Mouse (Mus musculus): ENCODE measurements around the gene Gm20390.
A peak's percentile ranks its signal among the peaks of the same experiment; 100 is the strongest.
"Not testable (repeated sequence)": the region's sequence is repeated elsewhere in the genome, so short reads cannot be mapped to it uniquely, and the experiment has no call there.

Gene Gm20390

GRCm38 (mm10) chr11:93965391-93965790 lies 2.7 kb downstream of the Gm20390 start:
- no peak for DNase-seq (ENCODE audit: low spot score in 2 of 2)

- DNase-seq (ENCODE audit: low spot score in 2 of 2): no peak
Measured at GRCm38 (mm10) chr11:93963013-93963412, 5.1 kb downstream of the Gm20390 start.

GRCm38 (mm10) chr11:93961482-93961881 lies 6.6 kb downstream of the Gm20390 start:
- no peak for DNase-seq (ENCODE audit: low spot score in 2 of 2)

GRCm38 (mm10) chr11:93957746-93958145 lies 10.3 kb downstream of the Gm20390 start:
- DNase-seq (ENCODE audit: low spot score in 2 of 2): no peak

GRCm38 (mm10) chr11:93957031-93957555 lies 11.0 kb downstream of the Gm20390 start:
- no peak for DNase-seq (ENCODE audit: low spot score in 2 of 2)

GRCm38 (mm10) chr11:93956159-93956558 lies 11.9 kb downstream of the Gm20390 start, which contains the start of gene Nme2:
Nme2 (minus strand) TSS chr11:93956259.
- DNase-seq (ENCODE audit: low spot score in 2 of 2): no peak

GRCm38 (mm10) chr11:93955256-93956150 lies 12.6 kb downstream of the Gm20390 start:
- peak; percentile 94 for DNase-seq (ENCODE audit: low spot score in 2 of 2)

GRCm38 (mm10) chr11:93954738-93955255 lies 13.3 kb downstream of the Gm20390 start:
- DNase-seq (ENCODE audit: low spot score in 2 of 2): no peak

GRCm38 (mm10) chr11:93952376-93952775 lies 15.7 kb downstream of the Gm20390 start:
- DNase-seq (ENCODE audit: low spot score in 2 of 2): no peak

- no peak for DNase-seq (ENCODE audit: low spot score in 2 of 2)
Measured at GRCm38 (mm10) chr11:93950045-93950444, 18.0 kb downstream of the Gm20390 start.

GRCm38 (mm10) chr11:93948887-93949567 lies 19.1 kb downstream of the Gm20390 start:
- DNase-seq (ENCODE audit: low spot score in 2 of 2): no peak

- no peak for DNase-seq (ENCODE audit: low spot score in 2 of 2)
Measured at GRCm38 (mm10) chr11:93944986-93945385, 23.1 kb downstream of the Gm20390 start.

- no peak for DNase-seq (ENCODE audit: low spot score in 2 of 2)
Measured at GRCm38 (mm10) chr11:93940906-93941305, 27.2 kb downstream of the Gm20390 start.

GRCm38 (mm10) chr11:93929106-93929505 lies 39.0 kb downstream of the Gm20390 start:
- DNase-seq (ENCODE audit: low spot score in 2 of 2): no peak

GRCm38 (mm10) chr11:93915019-93915418 lies 53.1 kb downstream of the Gm20390 start:
- DNase-seq (ENCODE audit: low spot score in 2 of 2): not testable (repeated sequence)

- DNase-seq (ENCODE audit: low spot score in 2 of 2): no peak
Measured at GRCm38 (mm10) chr11:93911603-93912002, 56.5 kb downstream of the Gm20390 start.

- no peak for DNase-seq (ENCODE audit: low spot score in 2 of 2)
Measured at GRCm38 (mm10) chr11:93908829-93909228, 59.3 kb downstream of the Gm20390 start.

- DNase-seq (ENCODE audit: low spot score in 2 of 2): no peak
Measured at GRCm38 (mm10) chr11:93907839-93908238, 60.3 kb downstream of the Gm20390 start.

- no peak for DNase-seq (ENCODE audit: low spot score in 2 of 2)
Measured at GRCm38 (mm10) chr11:93906834-93907233, 61.3 kb downstream of the Gm20390 start.
